Mouse (Mus musculus) bone marrow, adult 2 months (tissue): ENCODE data around the gene Tk2. TPM values are rescaled to one million over a fixed set of nuclear protein-coding genes. Genes with fewer than 3 reads are reported as not detected.
"Not testable (repeated sequence)": the region's sequence is repeated elsewhere in the genome, so short reads cannot be mapped to it uniquely, and the experiment has no call there.

Experiments
- H3K27ac ChIP-seq: fragments of 200-500 bp; 2 replicates; pipeline ENCODE4 v1.5.1; 2012; ENCODE audit warnings: low read depth, mild to moderate bottlenecking, control low read depth, inconsistent platforms, low read length; ENCODE audit not compliant: control insufficient read depth, poor library complexity, insufficient read depth
- H3K4me1 ChIP-seq: fragments of 200-500 bp; 2 replicates; pipeline ENCODE4 v1.6.1; 2011; ENCODE audit warnings: low read length; ENCODE audit not compliant: control insufficient read depth, insufficient read depth
- H3K4me3 ChIP-seq: fragments of 200-500 bp; replicated peaks from 2 replicates; pipeline ENCODE3; 2011; ENCODE audit warnings: mild to moderate bottlenecking, low read depth, low read length, control low read depth; ENCODE audit not compliant: control insufficient read depth
- CTCF ChIP-seq: fragments of 200-500 bp; IDR thresholded peaks from 2 replicates; pipeline ENCODE4 v1.5.1; 2011; ENCODE audit warnings: low read length, control low read depth; ENCODE audit not compliant: control insufficient read depth, insufficient read depth
- POLR2A ChIP-seq: fragments of 200-500 bp; IDR thresholded peaks from 2 replicates; pipeline ENCODE4 v1.6.1; 2011; ENCODE audit warnings: low read depth, mild to moderate bottlenecking, control low read depth, low read length, borderline replicate concordance; ENCODE audit not compliant: control insufficient read depth
- WGBS: fragments of 180-500 bp; shearing (Covaris S2); methylation state at CpG from one replicate; pipeline ENCODE4 v1.1.7; 2018; 5-methylcytosine and 5-hydroxymethylcytosine counted together
- polyA plus RNA-seq: library from polyadenylated mRNA; stranded (reverse); fragments of >200 nt; gene quantifications from 2 replicates; pipeline ENCODE4 v1.2.4, GENCODE M21; 2011; ENCODE audit warnings: low replicate concordance; ENCODE audit not compliant: missing spikeins, insufficient read depth, insufficient read length

Gene Tk2
- polyA plus RNA-seq = 14.5 and 32.7 TPM in 2 replicates

GRCm38 (mm10) chr8:104248276-104248675 is at the start of gene Tk2:
Tk2 (minus strand) TSS chr8:104248558.
- H3K4me3 ChIP-seq = peak within 1 kb of the TSS; percentile 73
- TF ChIP-seq POLR2A (peak; percentile 94), CTCF (no peak)
- WGBS = under 1% methylated on average over 28 of the region's 28 CpGs

GRCm38 (mm10) chr8:104294396-104294795 is 46.0 kb upstream of the Tk2 start:
- 67% methylated on average over 1 of the region's 1 CpGs for WGBS
- TF ChIP-seq POLR2A (no peak), CTCF (no peak)
- Histone ChIP-seq H3K4me3 (no peak overlapping the region), H3K4me1 (no peaks in the 10 kb centered on the region), H3K27ac (no peak overlapping the region)

More at GRCm38 (mm10) chr8:104248276-104248675, at the start of gene Tk2:
- Histone ChIP-seq H3K27ac (peak within 1 kb of the TSS; percentile 96), H3K4me1 (peaks cover 5% of the 10 kb centered on the region; the same call in 1 of the 2 replicates)

- H3K4me1 ChIP-seq, H3K4me3 ChIP-seq, H3K27ac ChIP-seq: not testable (repeated sequence)
- WGBS = 73% methylated on average over 12 of the region's 12 CpGs
Measured at GRCm38 (mm10) chr8:104293081-104293480, 44.7 kb upstream of the Tk2 start, which contains the start of gene Cmtm2a. Cmtm2a (minus strand) TSS chr8:104293181.

- H3K4me1 ChIP-seq = no peaks in the 10 kb centered on the region
- no peak overlapping the region for H3K27ac ChIP-seq
- no peak overlapping the region for H3K4me3 ChIP-seq
- WGBS = 85% methylated on average over 6 of the region's 6 CpGs
- TF ChIP-seq POLR2A = no peak
- TF ChIP-seq CTCF = no peak
Measured at GRCm38 (mm10) chr8:104268937-104269440, 20.6 kb upstream of the Tk2 start.

- H3K4me3 ChIP-seq = no peak overlapping the region
- TF ChIP-seq CTCF (no peak), POLR2A (no peak)
- no peak overlapping the region for H3K27ac ChIP-seq
- H3K4me1 ChIP-seq = no peaks in the 10 kb centered on the region
Measured at GRCm38 (mm10) chr8:104268368-104268767, 20.0 kb upstream of the Tk2 start.

- H3K4me1 ChIP-seq, H3K4me3 ChIP-seq, H3K27ac ChIP-seq: not testable (repeated sequence)
- 92% methylated on average over 22 of the region's 22 CpGs for WGBS
Measured at GRCm38 (mm10) chr8:104264271-104264935, 16.0 kb upstream of the Tk2 start.

- 87% methylated on average over 5 of the region's 5 CpGs for WGBS
- H3K4me3 ChIP-seq = not testable (repeated sequence)
Measured at GRCm38 (mm10) chr8:104261802-104262201, 13.4 kb upstream of the Tk2 start.

GRCm38 (mm10) chr8:104253016-104253415 is 4.7 kb upstream of the Tk2 start:
- 50% methylated on average over 3 of the region's 3 CpGs for WGBS
- Histone ChIP-seq H3K4me1 (no peaks in the 10 kb centered on the region; the same call in 1 of the 2 replicates), H3K4me3 (no peak overlapping the region), H3K27ac (no peak overlapping the region)
- TF ChIP-seq CTCF (peak; percentile 90), POLR2A (no peak)

More at GRCm38 (mm10) chr8:104261802-104262201, 13.4 kb upstream of the Tk2 start:
- not testable (repeated sequence) for H3K27ac ChIP-seq, H3K4me1 ChIP-seq

- peaks cover 3% of the 10 kb centered on the region; the same call in 1 of the 2 replicates for H3K4me1 ChIP-seq
- H3K4me3 ChIP-seq = peak overlapping the region; percentile 74
- TF ChIP-seq CTCF (no peak), POLR2A (no peak)
- H3K27ac ChIP-seq = peak overlapping the region; percentile 54; the same call in 1 of the 2 replicates
- under 1% methylated on average over 7 of the region's 7 CpGs for WGBS
Measured at GRCm38 (mm10) chr8:104251461-104251860, 3.1 kb upstream of the Tk2 start.
